Mouse (Mus musculus) thymus, postnatal 14 days (tissue): ENCODE measurements at regions not wholly inside any gene's neighbourhood (a gene's known extent, or its start where the extent isn't known, plus 50 kb on each side); places are given as distances from the start of the nearest gene placed in this dataset.

Source experiments
- DNase-seq: peaks from one replicate; pipeline ENCODE4 v3.0.0; 2021

- no peak for DNase-seq
Measured at GRCm38 (mm10) chr6:147832521-147832920, 214.5 kb upstream of the Far2 start.

- no peak for DNase-seq
Measured at GRCm38 (mm10) chr6:147833501-147833900, 213.6 kb upstream of the Far2 start.

- no peak for DNase-seq
Measured at GRCm38 (mm10) chr6:147838846-147839245, 208.2 kb upstream of the Far2 start.

GRCm38 (mm10) chr6:147849988-147850387 is 197.1 kb upstream of the Far2 start:
- DNase-seq = no peak

GRCm38 (mm10) chr6:147861116-147861515 is 185.9 kb upstream of the Far2 start:
- DNase-seq = no peak

GRCm38 (mm10) chr6:147871033-147871432 is 176.0 kb upstream of the Far2 start:
- DNase-seq = no peak

GRCm38 (mm10) chr6:147873173-147873572 is 173.9 kb upstream of the Far2 start:
- DNase-seq = no peak

GRCm38 (mm10) chr6:147878485-147878884 is 168.6 kb upstream of the Far2 start:
- no peak for DNase-seq

- DNase-seq = no peak
Measured at GRCm38 (mm10) chr6:147885902-147886301, 161.2 kb upstream of the Far2 start.

- no peak for DNase-seq
Measured at GRCm38 (mm10) chr6:147919697-147920096, 127.4 kb upstream of the Far2 start.

GRCm38 (mm10) chr6:147921091-147921490 is 126.0 kb upstream of the Far2 start:
- no peak for DNase-seq

- no peak for DNase-seq
Measured at GRCm38 (mm10) chr6:147922506-147922905, 124.6 kb upstream of the Far2 start.

GRCm38 (mm10) chr6:147923246-147923645 is 123.8 kb upstream of the Far2 start:
- DNase-seq = no peak

GRCm38 (mm10) chr6:147928951-147929350 is 118.1 kb upstream of the Far2 start:
- DNase-seq = no peak

GRCm38 (mm10) chr6:147944020-147944419 is 103.0 kb upstream of the Far2 start:
- no peak for DNase-seq

GRCm38 (mm10) chr6:147944940-147945676 is 102.0 kb upstream of the Far2 start:
- no peak for DNase-seq

- DNase-seq = no peak
Measured at GRCm38 (mm10) chr6:147947997-147948396, 99.1 kb upstream of the Far2 start.

- no peak for DNase-seq
Measured at GRCm38 (mm10) chr6:147951642-147952041, 95.4 kb upstream of the Far2 start.

- DNase-seq = no peak
Measured at GRCm38 (mm10) chr6:147953058-147953679, 93.9 kb upstream of the Far2 start.

GRCm38 (mm10) chr6:147953753-147954152 is 93.3 kb upstream of the Far2 start:
- DNase-seq = no peak

GRCm38 (mm10) chr6:147954253-147954652 is 92.8 kb upstream of the Far2 start:
- no peak for DNase-seq

GRCm38 (mm10) chr6:147954967-147955830 is 91.9 kb upstream of the Far2 start:
- no peak for DNase-seq

GRCm38 (mm10) chr6:147964739-147965138 is 82.3 kb upstream of the Far2 start:
- no peak for DNase-seq

GRCm38 (mm10) chr6:147970162-147970608 is 76.9 kb upstream of the Far2 start:
- DNase-seq = no peak
